Mouse (Mus musculus): ENCODE measurements around the gene Ccdc137. TPM values are rescaled to one million over a fixed set of nuclear protein-coding genes. Genes with fewer than 3 reads are reported as not detected.

The Ccdc137 gene
- polyA plus RNA-seq, 1 experiment from 2014 or later = 32.6 TPM

DNA sequence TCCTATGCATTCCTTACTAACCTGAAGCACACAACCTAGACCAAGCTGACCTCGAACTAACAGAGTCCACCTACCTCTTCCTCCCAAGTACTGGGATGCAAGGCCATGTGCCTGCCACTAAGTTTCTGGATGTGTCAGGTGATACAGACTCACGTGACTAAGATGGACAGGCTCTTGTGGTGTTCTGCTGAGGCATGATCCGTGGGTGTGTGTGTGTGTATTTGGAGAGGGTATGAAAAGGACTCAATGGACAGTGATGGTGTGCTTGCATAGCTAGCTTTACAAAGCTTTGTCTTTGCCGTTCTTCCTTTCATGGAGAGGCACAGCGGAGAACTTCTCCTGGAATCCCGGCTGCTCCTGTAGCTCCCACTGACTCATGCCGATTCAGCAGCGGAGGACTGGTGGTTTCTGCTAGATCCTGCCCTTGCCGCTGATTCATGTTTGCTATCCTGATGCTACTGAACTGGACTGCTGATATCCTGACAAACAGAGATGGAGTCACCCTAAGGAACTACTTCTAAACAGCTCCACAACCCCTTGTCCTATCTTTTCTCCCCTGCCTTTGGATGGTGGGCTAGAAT is 50.5 kb downstream of the Ccdc137 start:
- no peak overlapping the region for H3K27ac ChIP-seq (replicated peaks; ENCODE audit: low read depth, low read length)
- H3K36me3 ChIP-seq (ENCODE audit: control insufficient read depth, insufficient read depth, low read length) = no peaks in the 10 kb centered on the region
- H3K9ac ChIP-seq (ENCODE audit: low read length) = no peak overlapping the region
- DNase-seq (ENCODE audit: low spot score) = no peak
- H3K9me3 ChIP-seq (ENCODE audit: control insufficient read depth, low read length) = no peaks in the 10 kb centered on the region
- no peak overlapping the region for H3K4me2 ChIP-seq (ENCODE audit: low read depth, severe bottlenecking)
- no peaks in the 10 kb centered on the region for H3K27me3 ChIP-seq (ENCODE audit: control insufficient read depth, insufficient read depth, low read length)
- ATAC-seq (ENCODE audit: insufficient number of reproducible peaks, low FRiP score, low TSS enrichment, low read depth) = no peak
- H3K4me1 ChIP-seq (ENCODE audit: control insufficient read depth, insufficient read depth, low read length) = peaks cover 5% of the 10 kb centered on the region; the same call in 1 of the 2 replicates
- no peak overlapping the region for H3K4me3 ChIP-seq (ENCODE audit: low read depth, low read length)
- WGBS = 91% methylated on average over 9 of the region's 9 CpGs

DNA sequence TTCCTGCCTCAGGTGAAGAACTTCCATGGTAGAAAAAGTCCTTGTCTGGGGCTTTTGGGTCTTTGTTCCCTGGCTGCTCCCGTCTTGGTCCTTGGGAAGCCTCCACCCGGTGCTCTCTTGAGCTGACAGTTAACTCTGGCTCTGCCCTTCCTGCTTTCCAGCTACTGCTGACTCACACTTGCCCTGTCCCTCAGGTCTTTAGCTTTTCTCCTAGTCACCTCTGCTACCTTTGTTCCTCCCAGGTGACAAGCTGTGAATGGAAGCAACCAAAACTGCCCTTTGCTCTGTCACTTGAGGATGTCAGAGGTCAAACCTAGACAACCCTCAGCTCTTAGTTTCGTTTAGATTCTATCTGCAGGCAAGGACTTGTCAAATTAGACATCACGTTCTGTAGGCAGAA is 52.0 kb downstream of the Ccdc137 start:
- Histone ChIP-seq H3K4me3 (ENCODE audit: low read depth, low read length) (no peak overlapping the region), H3K4me1 (ENCODE audit: control insufficient read depth, insufficient read depth, low read length) (peaks cover 5% of the 10 kb centered on the region; the same call in 1 of the 2 replicates), H3K36me3 (ENCODE audit: control insufficient read depth, insufficient read depth, low read length) (no peaks in the 10 kb centered on the region), H3K27me3 (ENCODE audit: control insufficient read depth, insufficient read depth, low read length) (no peaks in the 10 kb centered on the region), H3K9ac (ENCODE audit: low read length) (no peak overlapping the region), H3K4me2 (ENCODE audit: low read depth, severe bottlenecking) (no peak overlapping the region), H3K27ac (replicated peaks; ENCODE audit: low read depth, low read length) (no peak overlapping the region), H3K9me3 (ENCODE audit: control insufficient read depth, low read length) (no peaks in the 10 kb centered on the region)
- 44% methylated on average over 4 of the region's 4 CpGs for WGBS
- DNase-seq (ENCODE audit: low spot score) = no peak
- ATAC-seq (ENCODE audit: insufficient number of reproducible peaks, low FRiP score, low TSS enrichment, low read depth) = no peak

DNA sequence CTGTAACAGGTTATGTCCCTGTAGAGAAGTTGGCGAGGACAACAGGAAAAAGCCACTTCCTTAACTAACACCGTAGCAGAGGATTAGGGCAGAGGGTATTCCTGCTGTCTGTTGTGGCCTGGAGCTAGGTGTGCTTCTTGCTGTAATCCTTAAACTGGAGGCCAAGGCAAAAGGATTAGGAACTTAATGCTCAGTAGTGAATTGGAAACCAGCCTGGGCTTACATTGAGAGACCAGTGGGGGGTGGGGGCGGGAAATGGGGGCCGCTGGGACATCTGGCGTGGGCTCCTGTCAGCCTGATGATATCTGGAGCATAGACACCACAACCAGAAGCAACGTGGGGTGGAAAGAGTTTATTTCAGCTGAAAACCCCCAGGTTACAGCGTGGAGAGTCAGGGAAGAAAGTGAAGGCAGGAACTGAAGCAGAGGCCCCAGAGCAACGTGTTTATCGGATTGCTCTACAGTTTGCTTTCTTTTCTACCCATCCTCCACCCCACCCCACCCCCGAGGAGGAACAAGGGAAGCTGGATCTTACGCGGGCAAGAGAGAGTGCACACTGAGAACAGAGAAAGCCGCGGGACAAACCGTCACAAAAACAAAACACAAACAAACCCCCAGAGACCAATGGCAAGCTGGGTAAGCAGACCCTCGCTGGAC is 52.6 kb downstream of the Ccdc137 start:
- Histone ChIP-seq H3K36me3 (ENCODE audit: control insufficient read depth, insufficient read depth, low read length) (no peaks in the 10 kb centered on the region), H3K4me2 (ENCODE audit: low read depth, severe bottlenecking) (peak overlapping the region; percentile 37), H3K9me3 (ENCODE audit: control insufficient read depth, low read length) (no peaks in the 10 kb centered on the region), H3K9ac (ENCODE audit: low read length) (peak overlapping the region; percentile 52; the same call in 1 of the 2 replicates), H3K27ac (replicated peaks; ENCODE audit: low read depth, low read length) (no peak overlapping the region), H3K27me3 (ENCODE audit: control insufficient read depth, insufficient read depth, low read length) (no peaks in the 10 kb centered on the region), H3K4me1 (ENCODE audit: control insufficient read depth, insufficient read depth, low read length) (peaks cover 5% of the 10 kb centered on the region; the same call in 1 of the 2 replicates), H3K4me3 (ENCODE audit: low read depth, low read length) (no peak overlapping the region)
- ATAC-seq (ENCODE audit: insufficient number of reproducible peaks, low FRiP score, low TSS enrichment, low read depth) (no peak), DNase-seq (ENCODE audit: low spot score) (no peak)
- WGBS = 11% methylated on average over 16 of the region's 16 CpGs

DNA sequence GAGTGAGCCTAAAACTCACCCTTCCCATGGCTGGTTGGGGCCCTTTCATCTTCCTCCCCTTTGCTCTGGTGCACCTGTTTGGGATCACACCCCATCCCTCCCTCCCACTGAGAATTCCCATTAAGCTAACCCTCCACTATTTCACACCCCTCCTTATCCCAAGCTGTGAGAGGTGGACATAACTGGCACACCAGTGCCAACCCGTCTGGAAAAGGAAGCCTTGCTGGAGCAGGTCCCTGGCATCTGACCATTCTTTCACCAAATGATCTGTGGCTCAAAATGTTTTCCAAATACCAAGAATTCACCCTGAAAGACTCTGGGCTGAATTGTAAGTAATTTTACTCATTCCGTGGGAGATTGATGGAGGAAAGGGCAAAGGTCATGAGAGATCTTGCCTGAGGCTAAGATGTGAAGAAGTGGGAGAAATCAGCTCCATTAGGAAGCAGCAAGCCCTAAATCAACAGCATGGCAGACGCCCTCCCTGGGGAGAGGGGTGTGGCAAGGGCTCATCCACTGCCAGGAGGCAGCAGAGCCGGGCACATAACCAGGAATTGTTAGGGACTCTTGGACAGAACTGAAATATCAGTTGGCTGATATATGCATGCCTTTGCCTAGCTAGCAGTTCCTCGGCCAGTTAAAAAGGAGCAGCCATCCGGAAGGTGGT is 55.0 kb downstream of the Ccdc137 start:
- H3K4me2 ChIP-seq (ENCODE audit: low read depth, severe bottlenecking) = no peak overlapping the region
- H3K27ac ChIP-seq (replicated peaks; ENCODE audit: low read depth, low read length) = no peak overlapping the region
- no peak overlapping the region for H3K9ac ChIP-seq (ENCODE audit: low read length)
- H3K9me3 ChIP-seq (ENCODE audit: control insufficient read depth, low read length) = no peaks in the 10 kb centered on the region
- H3K27me3 ChIP-seq (ENCODE audit: control insufficient read depth, insufficient read depth, low read length) = no peaks in the 10 kb centered on the region
- H3K36me3 ChIP-seq (ENCODE audit: control insufficient read depth, insufficient read depth, low read length) = no peaks in the 10 kb centered on the region
- ATAC-seq (ENCODE audit: insufficient number of reproducible peaks, low FRiP score, low TSS enrichment, low read depth) (no peak), DNase-seq (ENCODE audit: low spot score) (no peak)
- WGBS = 28% methylated on average over 6 of the region's 6 CpGs
- peaks cover 5% of the 10 kb centered on the region; the same call in 1 of the 2 replicates for H3K4me1 ChIP-seq (ENCODE audit: control insufficient read depth, insufficient read depth, low read length)
- no peak overlapping the region for H3K4me3 ChIP-seq (ENCODE audit: low read depth, low read length)

Other genes starting within 250 kb of the Ccdc137 start
- 24.9 and 27.6 TPM in 2 replicates for gene Bahcc1, start 225.2 kb upstream of the Ccdc137 start, polyA plus RNA-seq (2014; fragmentation: Nextera tagmentation; extraction: Ambion mirVana)
- gene Actg1, start 109.6 kb upstream of the Ccdc137 start, polyA plus RNA-seq (2014; fragmentation: Nextera tagmentation; extraction: Ambion mirVana) = 2,996 and 3,123 TPM in 2 replicates
- gene Fscn2, start 96.6 kb upstream of the Ccdc137 start, polyA plus RNA-seq (2014; fragmentation: Nextera tagmentation; extraction: Ambion mirVana) = 0.21 and 0.47 TPM in 2 replicates
- gene Faap100, start 79.4 kb upstream of the Ccdc137 start, polyA plus RNA-seq (2014; fragmentation: Nextera tagmentation; extraction: Ambion mirVana) = 30.4 and 33.1 TPM in 2 replicates
- 47.1 and 51.1 TPM in 2 replicates for gene Nploc4, start 20.4 kb upstream of the Ccdc137 start, polyA plus RNA-seq (2014; fragmentation: Nextera tagmentation; extraction: Ambion mirVana)
- not detected in 2 replicates for gene Tspan10, start 15.5 kb upstream of the Ccdc137 start, polyA plus RNA-seq (2014; fragmentation: Nextera tagmentation; extraction: Ambion mirVana)
- gene Pde6g, start 4.6 kb upstream of the Ccdc137 start, polyA plus RNA-seq (2014; fragmentation: Nextera tagmentation; extraction: Ambion mirVana) = 0.19 TPM in 1 of 2 replicates, not detected in the other
- 11.5 and 11.9 TPM in 2 replicates for gene Oxld1, start within 50 bp of the Ccdc137 start, polyA plus RNA-seq (2014; fragmentation: Nextera tagmentation; extraction: Ambion mirVana)
- gene Arl16, start 9.5 kb downstream of the Ccdc137 start, polyA plus RNA-seq (2014; fragmentation: Nextera tagmentation; extraction: Ambion mirVana) = 56.6 and 58.3 TPM in 2 replicates
- 166 and 177 TPM in 2 replicates for gene Mrpl12, start 26.5 kb downstream of the Ccdc137 start, polyA plus RNA-seq (2014; fragmentation: Nextera tagmentation; extraction: Ambion mirVana)
- gene Slc25a10, start 33.7 kb downstream of the Ccdc137 start, polyA plus RNA-seq (2014; fragmentation: Nextera tagmentation; extraction: Ambion mirVana) = 57.8 and 58.5 TPM in 2 replicates
- gene Gcgr, start 72.6 kb downstream of the Ccdc137 start, polyA plus RNA-seq (2014; fragmentation: Nextera tagmentation; extraction: Ambion mirVana) = 0.71 and 1.8 TPM in 2 replicates
- 234 and 252 TPM in 2 replicates for gene Mcrip1, start 91.6 kb downstream of the Ccdc137 start, polyA plus RNA-seq (2014; fragmentation: Nextera tagmentation; extraction: Ambion mirVana)
- 0.47 and 0.85 TPM in 2 replicates for gene Ppp1r27, start 93.0 kb downstream of the Ccdc137 start, polyA plus RNA-seq (2014; fragmentation: Nextera tagmentation; extraction: Ambion mirVana)
- gene P4hb, start 115.1 kb downstream of the Ccdc137 start, polyA plus RNA-seq (2014; fragmentation: Nextera tagmentation; extraction: Ambion mirVana) = 640 and 656 TPM in 2 replicates
- 593 and 597 TPM in 2 replicates for gene Arhgdia, start 123.5 kb downstream of the Ccdc137 start, polyA plus RNA-seq (2014; fragmentation: Nextera tagmentation; extraction: Ambion mirVana)
- gene Alyref, start 140.2 kb downstream of the Ccdc137 start, polyA plus RNA-seq (2014; fragmentation: Nextera tagmentation; extraction: Ambion mirVana) = 810 and 850 TPM in 2 replicates
- 214 and 223 TPM in 2 replicates for gene Anapc11, start 140.3 kb downstream of the Ccdc137 start, polyA plus RNA-seq (2014; fragmentation: Nextera tagmentation; extraction: Ambion mirVana)
- gene Npb, start 150.4 kb downstream of the Ccdc137 start, polyA plus RNA-seq (2014; fragmentation: Nextera tagmentation; extraction: Ambion mirVana) = 1.4 TPM in 1 of 2 replicates, not detected in the other
- gene Pcyt2, start 159.8 kb downstream of the Ccdc137 start, polyA plus RNA-seq (2014; fragmentation: Nextera tagmentation; extraction: Ambion mirVana) = 105 and 111 TPM in 2 replicates
- 24.6 TPM in 2 replicates for gene Sirt7, start 167.1 kb downstream of the Ccdc137 start, polyA plus RNA-seq (2014; fragmentation: Nextera tagmentation; extraction: Ambion mirVana)
- 22.6 and 24.2 TPM in 2 replicates for gene Mafg, start 175.5 kb downstream of the Ccdc137 start, polyA plus RNA-seq (2014; fragmentation: Nextera tagmentation; extraction: Ambion mirVana)
- gene Pycr1, start 185.7 kb downstream of the Ccdc137 start, polyA plus RNA-seq (2014; fragmentation: Nextera tagmentation; extraction: Ambion mirVana) = 33.3 and 34.2 TPM in 2 replicates
- not detected in 2 replicates for gene Myadml2, start 190.0 kb downstream of the Ccdc137 start, polyA plus RNA-seq (2014; fragmentation: Nextera tagmentation; extraction: Ambion mirVana)
- gene Notum, start 203.1 kb downstream of the Ccdc137 start, polyA plus RNA-seq (2014; fragmentation: Nextera tagmentation; extraction: Ambion mirVana) = 6.6 and 7.5 TPM in 2 replicates
- gene Aspscr1, start 214.9 kb downstream of the Ccdc137 start, polyA plus RNA-seq (2014; fragmentation: Nextera tagmentation; extraction: Ambion mirVana) = 122 and 128 TPM in 2 replicates

Measured in limb, embryonic 11.5 days (tissue).